Mouse (Mus musculus) hindbrain, embryonic 13.5 days (tissue): ENCODE measurements at regions not wholly inside any gene's neighbourhood (a gene's known extent, or its start where the extent isn't known, plus 50 kb on each side); places are given as distances from the start of the nearest gene placed in this dataset.

Experiments
- ATAC-seq: fragments of 200-750 bp; cut with Nextera tagmentation; 2 replicates; pipeline ENCODE4 v1.8.0; 2017; ENCODE audit warnings: moderate TSS enrichment; ENCODE audit not compliant: low FRiP score
- H3K27ac ChIP-seq: fragments of 300-500 bp; sonication (generic); 2 replicates; pipeline ENCODE4 v1.5.1; 2015; ENCODE audit warnings: inconsistent platforms, mild to moderate bottlenecking, moderate library complexity
- H3K27me3 ChIP-seq: fragments of 300-500 bp; sonication (generic); 2 replicates; pipeline ENCODE4 v1.6.1; 2015; ENCODE audit warnings: mild to moderate bottlenecking, inconsistent platforms
- H3K36me3 ChIP-seq: fragments of 300-500 bp; sonication (generic); 2 replicates; pipeline ENCODE4 v1.6.1; 2015; ENCODE audit warnings: mild to moderate bottlenecking, inconsistent platforms
- H3K4me1 ChIP-seq: fragments of 300-500 bp; sonication (generic); replicated peaks from 2 replicates; pipeline ENCODE4 v1.6.1; 2015; ENCODE audit warnings: inconsistent platforms
- H3K4me2 ChIP-seq: fragments of 300-500 bp; sonication (generic); 2 replicates; pipeline ENCODE4 v1.6.1; 2015; ENCODE audit warnings: inconsistent platforms, mild to moderate bottlenecking, moderate library complexity
- H3K4me3 ChIP-seq: fragments of 300-500 bp; sonication (generic); 2 replicates; pipeline ENCODE4 v1.5.1; 2015; ENCODE audit warnings: mild to moderate bottlenecking, inconsistent platforms
- H3K9ac ChIP-seq: fragments of 300-500 bp; sonication (generic); 2 replicates; pipeline ENCODE4 v1.6.1; 2015; ENCODE audit warnings: mild to moderate bottlenecking, inconsistent platforms
- H3K9me3 ChIP-seq: fragments of 300-500 bp; sonication (generic); 2 replicates; pipeline ENCODE4 v1.6.1; 2016; ENCODE audit warnings: inconsistent platforms
- WGBS: fragments of 180-500 bp; shearing (Covaris S2); methylation state at CpG from one replicate; pipeline ENCODE4 v1.1.7; 2015; 5-methylcytosine and 5-hydroxymethylcytosine counted together

DNA sequence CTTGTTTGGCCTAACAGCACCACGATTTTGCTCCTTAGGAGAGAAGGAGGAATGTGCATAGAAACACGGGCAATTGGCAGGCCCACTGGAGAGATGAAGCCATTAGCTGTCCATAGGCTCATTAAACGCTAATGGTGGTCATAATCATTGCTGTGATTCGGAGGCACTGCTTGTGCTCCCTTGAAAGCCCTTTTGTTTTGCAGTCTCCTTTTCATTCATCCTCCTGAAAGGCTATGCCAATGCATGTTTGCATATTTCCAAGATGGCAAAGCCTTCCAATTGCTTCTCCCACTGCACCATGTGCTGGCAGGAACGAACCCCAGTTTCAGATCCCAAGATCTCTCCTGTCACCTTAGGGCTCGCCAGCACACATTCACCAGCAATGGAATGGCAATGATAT lies 322.9 kb upstream of the Adgrl2 start:
- no peak for ATAC-seq
- no peak overlapping the region for H3K27ac ChIP-seq
- no peak overlapping the region for H3K4me2 ChIP-seq
- no peak overlapping the region for H3K4me3 ChIP-seq
- H3K4me1 ChIP-seq, result no peaks in the 10 kb centered on the region
- 58% methylated on average over 6 of the region's 6 CpGs for WGBS
- peaks cover 15% of the 10 kb centered on the region; the same call in 1 of the 2 replicates for H3K27me3 ChIP-seq
- H3K36me3 ChIP-seq, result no peaks in the 10 kb centered on the region
- no peak overlapping the region for H3K9ac ChIP-seq
- peaks cover 3% of the 10 kb centered on the region; the same call in 1 of the 2 replicates for H3K9me3 ChIP-seq

DNA sequence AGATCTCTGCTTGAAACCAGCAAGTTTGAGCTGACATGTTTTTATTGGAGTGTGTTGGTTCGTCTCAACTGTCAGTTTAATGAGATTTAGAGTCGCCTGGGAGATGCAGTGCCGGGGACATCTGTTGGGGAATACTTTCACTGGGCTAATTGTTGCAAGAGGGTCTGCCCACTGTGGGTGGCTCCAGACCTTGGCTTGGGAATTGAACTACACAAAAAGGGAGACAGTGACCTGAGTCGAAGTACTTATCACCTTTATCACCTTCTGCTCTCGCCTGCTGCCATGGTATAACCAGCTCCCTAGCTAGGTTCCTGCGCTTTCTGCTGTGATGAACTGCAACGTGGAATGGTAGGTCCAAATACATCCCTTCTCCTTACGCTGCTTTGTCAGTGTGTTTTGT lies 321.2 kb upstream of the Adgrl2 start:
- H3K4me2 ChIP-seq, result no peak overlapping the region
- no peak overlapping the region for H3K27ac ChIP-seq
- no peak overlapping the region for H3K9ac ChIP-seq
- H3K4me3 ChIP-seq, result no peak overlapping the region
- WGBS, result 92% methylated on average over 8 of the region's 8 CpGs
- H3K4me1 ChIP-seq, result no peaks in the 10 kb centered on the region
- ATAC-seq, result no peak
- H3K27me3 ChIP-seq, result peaks cover 18% of the 10 kb centered on the region; the same call in 1 of the 2 replicates
- H3K9me3 ChIP-seq, result peaks cover 3% of the 10 kb centered on the region; the same call in 1 of the 2 replicates
- no peaks in the 10 kb centered on the region for H3K36me3 ChIP-seq

DNA sequence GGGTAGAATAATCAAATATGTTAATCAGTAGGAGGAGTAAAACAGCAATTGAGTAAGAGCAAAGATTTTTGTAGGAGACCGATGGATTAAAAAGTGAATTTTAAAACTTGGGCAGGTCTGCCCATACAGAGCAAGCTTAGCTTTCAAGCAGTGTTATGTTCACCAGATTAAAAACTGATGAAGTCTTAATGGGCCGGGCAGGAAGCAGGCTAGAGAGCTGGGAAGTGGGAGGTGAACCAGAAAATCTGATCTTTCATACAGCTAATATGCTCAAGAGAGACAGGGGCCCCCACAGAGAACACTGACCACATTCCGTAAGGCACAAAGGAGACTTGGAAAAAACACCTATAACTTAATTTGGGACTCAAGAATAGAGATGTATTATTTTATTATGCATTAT lies 316.4 kb upstream of the Adgrl2 start:
- Histone ChIP-seq H3K27me3 (peaks cover 44% of the 10 kb centered on the region), H3K36me3 (no peaks in the 10 kb centered on the region), H3K9ac (no peak overlapping the region), H3K4me1 (no peaks in the 10 kb centered on the region), H3K4me2 (no peak overlapping the region), H3K9me3 (peaks cover 3% of the 10 kb centered on the region; the same call in 1 of the 2 replicates), H3K4me3 (no peak overlapping the region), H3K27ac (no peak overlapping the region)
- 47% methylated on average over 3 of the region's 3 CpGs for WGBS
- ATAC-seq, result no peak

DNA sequence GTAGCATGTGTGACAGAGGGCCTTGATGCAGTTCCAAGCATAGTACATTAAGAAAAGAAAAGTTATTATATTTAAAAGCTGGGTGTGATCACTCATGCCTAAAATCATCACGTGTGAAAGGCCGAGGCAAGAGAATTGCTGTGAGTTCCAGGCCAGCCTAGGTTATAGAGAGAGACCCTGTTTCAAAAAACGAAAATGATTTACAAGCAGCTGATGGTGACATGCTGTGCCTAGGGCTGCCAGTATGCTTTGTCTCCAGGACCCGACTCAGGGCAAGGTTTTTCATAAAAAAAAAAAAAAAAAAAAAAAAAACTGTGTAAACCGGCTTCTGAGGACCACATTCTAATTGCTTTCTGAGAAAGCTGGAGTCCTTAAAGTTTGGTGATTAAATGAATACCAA lies 315.9 kb upstream of the Adgrl2 start:
- WGBS, result 20% methylated on average over 5 of the region's 5 CpGs
- H3K4me1 ChIP-seq, result no peaks in the 10 kb centered on the region
- peaks cover 44% of the 10 kb centered on the region for H3K27me3 ChIP-seq
- no peak overlapping the region for H3K9ac ChIP-seq
- H3K9me3 ChIP-seq, result no peaks in the 10 kb centered on the region
- ATAC-seq, result no peak
- no peak overlapping the region for H3K4me2 ChIP-seq
- H3K4me3 ChIP-seq, result no peak overlapping the region
- H3K36me3 ChIP-seq, result no peaks in the 10 kb centered on the region
- no peak overlapping the region for H3K27ac ChIP-seq

DNA sequence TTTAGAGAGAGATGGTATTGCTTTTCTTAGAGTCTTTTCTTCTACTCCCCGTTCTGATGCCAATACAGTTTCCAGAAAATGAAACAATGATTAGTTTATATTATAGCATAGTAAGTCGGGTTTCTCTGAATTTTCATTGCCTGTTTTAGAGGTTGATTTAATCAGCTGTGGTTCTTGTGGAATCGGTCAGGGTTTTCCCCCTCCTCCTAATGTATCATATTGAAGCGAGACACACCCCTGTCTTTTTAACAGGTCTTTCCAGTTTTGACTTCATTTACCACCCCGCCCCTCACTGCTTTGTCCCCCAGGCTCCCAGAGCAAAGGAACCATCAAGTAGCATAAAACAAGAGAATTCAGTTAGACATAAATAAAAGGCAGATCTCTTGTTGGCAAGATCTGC lies 315.1 kb upstream of the Adgrl2 start:
- Histone ChIP-seq H3K4me1 (no peaks in the 10 kb centered on the region), H3K4me2 (no peak overlapping the region), H3K4me3 (no peak overlapping the region), H3K9me3 (no peaks in the 10 kb centered on the region), H3K27me3 (peaks cover 46% of the 10 kb centered on the region), H3K27ac (no peak overlapping the region), H3K36me3 (no peaks in the 10 kb centered on the region), H3K9ac (no peak overlapping the region)
- 68% methylated on average over 5 of the region's 5 CpGs for WGBS
- ATAC-seq, result no peak

DNA sequence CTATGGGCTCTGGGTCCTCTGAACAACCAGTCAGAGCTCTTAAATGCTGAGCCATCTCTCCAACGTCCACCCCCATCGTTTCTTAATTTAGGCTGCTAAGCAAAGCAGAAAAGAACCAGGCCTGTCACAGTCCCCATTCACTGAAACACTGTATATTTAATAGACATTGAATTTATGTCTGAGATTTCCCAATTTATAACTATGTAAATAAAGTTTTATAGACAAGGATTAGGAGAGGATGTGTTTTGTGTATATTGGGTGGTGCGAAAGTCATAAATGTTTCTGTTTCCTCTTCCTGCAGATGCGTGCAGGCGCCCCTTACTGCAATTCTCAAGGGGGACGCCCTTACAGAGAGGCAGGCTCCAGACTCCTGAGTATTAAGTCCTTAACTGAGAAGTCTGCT lies 314.7 kb upstream of the Adgrl2 start:
- Histone ChIP-seq H3K27me3 (peaks cover 47% of the 10 kb centered on the region), H3K9me3 (no peaks in the 10 kb centered on the region), H3K4me3 (no peak overlapping the region), H3K27ac (no peak overlapping the region), H3K36me3 (no peaks in the 10 kb centered on the region), H3K4me2 (no peak overlapping the region), H3K4me1 (no peaks in the 10 kb centered on the region), H3K9ac (no peak overlapping the region)
- ATAC-seq, result no peak
- WGBS, result 72% methylated on average over 6 of the region's 6 CpGs

DNA sequence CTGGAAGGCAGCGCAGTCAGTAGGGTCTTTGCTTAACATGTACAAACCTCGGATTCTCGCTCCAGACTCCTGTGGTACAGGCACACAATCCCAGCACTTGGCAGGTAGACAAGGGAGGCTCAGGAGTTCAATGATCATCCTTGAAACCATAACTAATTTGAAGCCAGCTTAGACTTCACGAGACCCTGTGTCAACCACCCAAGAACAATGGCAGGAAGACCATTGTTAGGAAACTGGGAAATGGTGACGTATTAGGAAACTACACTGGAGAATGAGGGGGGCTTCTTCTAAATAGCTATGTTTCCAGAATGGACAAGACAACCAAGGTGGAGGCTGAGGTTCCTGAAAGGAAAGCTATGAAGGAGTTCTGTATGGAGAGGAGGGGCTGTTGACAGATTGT lies 313.1 kb upstream of the Adgrl2 start:
- no peak for ATAC-seq
- H3K4me2 ChIP-seq, result no peak overlapping the region
- H3K4me3 ChIP-seq, result no peak overlapping the region
- no peak overlapping the region for H3K27ac ChIP-seq
- no peaks in the 10 kb centered on the region for H3K4me1 ChIP-seq
- peaks cover 47% of the 10 kb centered on the region for H3K27me3 ChIP-seq
- no peaks in the 10 kb centered on the region for H3K9me3 ChIP-seq
- H3K36me3 ChIP-seq, result no peaks in the 10 kb centered on the region
- H3K9ac ChIP-seq, result no peak overlapping the region
- 81% methylated on average over 5 of the region's 5 CpGs for WGBS

DNA sequence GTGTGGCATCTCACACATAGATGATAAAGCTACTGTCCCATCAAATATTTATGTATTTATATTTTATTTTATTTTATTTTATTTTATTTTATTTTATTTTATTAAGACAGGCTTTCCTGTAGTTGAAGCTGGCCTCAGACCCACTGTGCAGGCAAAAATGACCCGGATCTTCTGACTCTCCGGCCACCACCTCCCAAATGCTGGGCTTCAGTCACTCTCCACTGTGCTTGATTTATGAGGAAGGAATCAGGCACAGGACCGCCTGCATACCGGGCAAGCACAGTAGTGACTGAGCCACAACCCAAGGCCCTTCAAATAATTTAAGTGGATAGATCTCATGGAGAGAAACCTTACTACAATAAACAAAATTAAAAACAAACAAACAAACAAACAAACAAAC lies 309.6 kb upstream of the Adgrl2 start:
- Histone ChIP-seq H3K9ac (no peak overlapping the region), H3K27ac (no peak overlapping the region), H3K9me3 (no peaks in the 10 kb centered on the region), H3K4me2 (no peak overlapping the region), H3K27me3 (peaks cover 56% of the 10 kb centered on the region), H3K4me1 (peaks cover 17% of the 10 kb centered on the region), H3K36me3 (no peaks in the 10 kb centered on the region), H3K4me3 (no peak overlapping the region)
- no peak for ATAC-seq
- WGBS, result 77% methylated on average over 4 of the region's 4 CpGs

DNA sequence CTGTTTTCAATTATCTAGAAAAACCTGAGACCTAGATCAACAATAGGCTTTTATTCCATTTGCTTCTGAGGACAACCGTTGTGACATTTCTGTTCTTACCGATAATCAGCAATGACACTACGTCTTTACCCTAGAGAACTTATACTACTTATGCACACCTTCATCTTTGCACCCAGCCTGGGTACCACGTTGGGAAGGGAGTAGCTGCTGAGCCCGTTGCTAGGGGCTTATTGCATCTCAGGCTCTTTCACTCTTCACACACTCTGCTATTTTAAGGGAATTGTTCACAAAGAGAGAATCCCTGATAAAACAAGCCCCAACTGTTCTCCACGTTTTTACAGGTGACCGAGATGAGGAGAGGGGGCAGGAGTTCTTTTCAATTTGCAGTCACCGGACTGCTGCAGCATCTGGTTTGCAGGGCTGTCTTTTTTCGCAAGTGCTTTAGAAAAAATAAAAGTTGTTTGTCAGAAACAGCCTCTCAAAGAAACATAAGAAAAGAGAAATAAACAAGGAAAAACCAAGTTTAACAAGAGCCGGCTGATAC lies 306.1 kb upstream of the Adgrl2 start:
- Histone ChIP-seq H3K4me3 (no peak overlapping the region), H3K27ac (peak overlapping the region; percentile 48; the same call in 1 of the 2 replicates), H3K9me3 (no peaks in the 10 kb centered on the region), H3K27me3 (peaks cover 43% of the 10 kb centered on the region), H3K9ac (no peak overlapping the region), H3K4me1 (peaks cover 24% of the 10 kb centered on the region), H3K36me3 (no peaks in the 10 kb centered on the region), H3K4me2 (no peak overlapping the region)
- 53% methylated on average over 10 of the region's 10 CpGs for WGBS
- no peak for ATAC-seq

DNA sequence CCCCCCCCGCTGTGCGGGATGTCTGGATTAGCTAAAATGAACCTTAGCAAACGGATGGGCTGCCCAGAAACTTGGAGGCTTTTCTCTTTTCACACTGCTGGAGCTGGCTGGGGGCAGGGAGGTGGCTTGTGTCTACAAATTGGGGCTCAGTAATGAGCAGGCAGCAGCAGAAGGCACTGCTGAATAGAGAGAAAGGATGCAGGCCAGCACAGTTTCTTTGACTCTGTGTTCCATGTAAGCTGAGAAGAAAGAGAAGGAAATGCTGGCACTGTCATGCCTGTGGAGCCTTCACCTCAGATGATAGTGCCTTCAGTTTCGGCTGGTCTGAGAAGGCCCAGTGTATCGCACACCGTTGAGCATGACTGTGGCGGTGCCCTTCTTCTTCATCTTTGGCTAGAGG lies 305.6 kb upstream of the Adgrl2 start:
- no peak overlapping the region for H3K9ac ChIP-seq
- 34% methylated on average over 5 of the region's 7 CpGs for WGBS
- no peak overlapping the region for H3K4me2 ChIP-seq
- no peak overlapping the region for H3K4me3 ChIP-seq
- peaks cover 42% of the 10 kb centered on the region for H3K27me3 ChIP-seq
- peak; percentile 47 for ATAC-seq
- H3K4me1 ChIP-seq, result peaks cover 25% of the 10 kb centered on the region
- peak overlapping the region; percentile 48; the same call in 1 of the 2 replicates for H3K27ac ChIP-seq
- H3K9me3 ChIP-seq, result no peaks in the 10 kb centered on the region
- H3K36me3 ChIP-seq, result no peaks in the 10 kb centered on the region

DNA sequence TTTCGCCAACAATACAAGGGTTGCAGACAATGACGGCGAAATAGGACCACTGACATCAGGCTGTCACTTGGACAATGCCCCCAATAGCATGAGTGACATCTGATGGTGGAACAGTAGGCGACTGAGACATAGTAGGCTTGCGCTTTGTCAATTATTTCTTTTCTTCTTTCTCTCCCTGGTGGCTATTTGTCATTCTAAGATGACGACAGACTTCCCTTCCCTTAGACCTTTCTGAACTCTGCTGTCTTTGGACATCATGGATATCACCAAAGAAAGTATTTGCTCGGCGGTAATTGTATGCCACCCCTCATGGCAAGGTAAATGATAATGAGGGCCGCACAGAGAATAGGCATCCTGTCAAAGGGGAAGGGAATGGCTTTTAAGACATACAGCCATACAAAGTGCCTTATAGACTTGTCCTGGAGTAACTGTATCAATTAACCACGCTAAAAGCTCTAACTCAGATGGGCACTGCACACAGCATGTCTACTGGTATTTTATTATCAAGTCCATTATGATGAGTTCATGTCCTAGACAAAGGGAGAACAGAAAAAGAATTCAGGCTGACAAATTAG lies 305.0 kb upstream of the Adgrl2 start:
- 23% methylated on average over 10 of the region's 10 CpGs for WGBS
- Histone ChIP-seq H3K4me3 (no peak overlapping the region), H3K4me1 (peaks cover 25% of the 10 kb centered on the region), H3K27me3 (peaks cover 44% of the 10 kb centered on the region), H3K36me3 (no peaks in the 10 kb centered on the region), H3K27ac (peak overlapping the region; percentile 35), H3K9ac (no peak overlapping the region), H3K4me2 (no peak overlapping the region), H3K9me3 (no peaks in the 10 kb centered on the region)
- peak; percentile 55 for ATAC-seq

DNA sequence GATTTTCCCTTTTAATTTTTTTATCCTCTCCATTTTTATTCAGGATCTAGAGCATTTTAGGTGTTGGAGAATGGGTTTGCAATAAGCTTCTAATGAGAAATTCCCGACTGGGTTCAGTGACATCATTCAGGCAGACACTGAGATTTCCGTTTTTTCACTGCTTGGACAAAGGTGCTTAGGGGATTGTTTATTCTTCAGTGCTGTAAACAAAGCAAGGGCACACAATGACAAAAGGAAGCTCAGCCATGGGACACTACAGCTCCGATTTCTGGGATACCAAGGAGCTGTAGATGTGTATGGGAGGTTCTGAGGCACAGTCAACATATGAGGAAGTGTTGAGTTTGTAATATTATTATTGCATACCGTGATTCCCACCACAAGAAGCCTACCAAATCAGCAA lies 304.1 kb upstream of the Adgrl2 start:
- Histone ChIP-seq H3K9me3 (no peaks in the 10 kb centered on the region), H3K27ac (no peak overlapping the region), H3K36me3 (no peaks in the 10 kb centered on the region), H3K9ac (no peak overlapping the region), H3K27me3 (peaks cover 45% of the 10 kb centered on the region), H3K4me1 (peaks cover 25% of the 10 kb centered on the region), H3K4me3 (no peak overlapping the region), H3K4me2 (no peak overlapping the region)
- no peak for ATAC-seq
- 53% methylated on average over 4 of the region's 4 CpGs for WGBS

DNA sequence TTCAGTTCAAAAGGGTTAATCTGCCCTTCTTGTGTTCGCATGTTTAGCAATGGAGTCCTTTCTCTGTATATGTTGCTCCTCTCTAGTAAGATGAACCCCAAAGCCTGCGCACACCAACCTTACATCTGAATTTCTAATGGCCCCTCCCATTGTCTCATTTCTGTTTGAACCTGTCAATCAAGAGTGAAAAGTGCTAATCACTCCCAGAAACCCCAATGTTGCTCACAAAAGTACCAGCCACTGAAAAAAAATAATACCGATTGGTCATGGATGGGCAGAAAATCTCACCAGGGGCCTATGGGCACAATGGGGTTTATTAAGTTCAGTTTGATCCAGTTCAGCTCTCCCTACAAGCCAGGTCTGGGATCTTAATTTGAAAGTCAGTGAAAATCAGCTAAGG lies 302.1 kb upstream of the Adgrl2 start:
- H3K4me3 ChIP-seq, result no peak overlapping the region
- H3K9ac ChIP-seq, result no peak overlapping the region
- no peak overlapping the region for H3K27ac ChIP-seq
- peaks cover 25% of the 10 kb centered on the region for H3K4me1 ChIP-seq
- peaks cover 51% of the 10 kb centered on the region for H3K27me3 ChIP-seq
- no peaks in the 10 kb centered on the region for H3K9me3 ChIP-seq
- ATAC-seq, result no peak
- H3K4me2 ChIP-seq, result no peak overlapping the region
- 38% methylated on average over 3 of the region's 3 CpGs for WGBS
- H3K36me3 ChIP-seq, result no peaks in the 10 kb centered on the region
